Mouse (Mus musculus) heart, embryonic 11.5 days (tissue): Measurements from ENCODE around the gene 4931414P19Rik. TPM values are rescaled to one million over a fixed set of nuclear protein-coding genes. Genes with fewer than 3 reads are reported as not detected.
A peak's percentile ranks its signal among the peaks of the same experiment; 100 is the strongest.

Experiments
- ATAC-seq: fragments of 200-750 bp; cut with Nextera tagmentation; replicated peaks from 2 replicates; pipeline ENCODE4 v1.8.0; 2017; ENCODE audit warnings: moderate library complexity; ENCODE audit not compliant: insufficient number of reproducible peaks, low FRiP score, low TSS enrichment
- H3K27ac ChIP-seq: fragments of 300-500 bp; sonication (generic); 2 replicates; pipeline ENCODE4 v1.5.1; 2014; ENCODE audit warnings: mild to moderate bottlenecking, low read depth, low read length
- H3K27me3 ChIP-seq: fragments of 300-500 bp; sonication (generic); 2 replicates; pipeline ENCODE4 v1.6.1; 2014; ENCODE audit warnings: mild to moderate bottlenecking, low read length, mixed read lengths; ENCODE audit not compliant: control insufficient read depth, insufficient read depth
- H3K36me3 ChIP-seq: fragments of 300-500 bp; sonication (generic); 2 replicates; pipeline ENCODE4 v1.6.1; 2014; ENCODE audit warnings: mild to moderate bottlenecking, low read length, moderate library complexity, mixed read lengths; ENCODE audit not compliant: control insufficient read depth, insufficient read depth
- H3K4me1 ChIP-seq: fragments of 300-500 bp; sonication (generic); 2 replicates; pipeline ENCODE4 v1.6.1; 2014; ENCODE audit warnings: low read length; ENCODE audit not compliant: control insufficient read depth, insufficient read depth
- H3K4me2 ChIP-seq: fragments of 300-500 bp; sonication (generic); 2 replicates; pipeline ENCODE4 v1.6.1; 2014; ENCODE audit warnings: mild to moderate bottlenecking, moderate library complexity
- H3K4me3 ChIP-seq: fragments of 300-500 bp; sonication (generic); 2 replicates; pipeline ENCODE4 v1.5.1; 2014; ENCODE audit warnings: low read depth, low read length
- H3K9ac ChIP-seq: fragments of 300-500 bp; sonication (generic); 2 replicates; pipeline ENCODE4 v1.6.1; 2014; ENCODE audit warnings: mild to moderate bottlenecking, low read depth, low read length, moderate library complexity
- H3K9me3 ChIP-seq: fragments of 300-500 bp; sonication (generic); replicated peaks from 2 replicates; pipeline ENCODE4 v1.6.1; 2016; ENCODE audit warnings: low read length; ENCODE audit not compliant: control insufficient read depth
- WGBS: fragments of 180-500 bp; shearing (Covaris S2); extraction: QIAGEN DNeasy Blood & Tissue Kit; methylation state at CpG from one replicate; pipeline ENCODE4 v1.1.7; 2014; ENCODE audit not compliant: insufficient replicate concordance; 5-methylcytosine and 5-hydroxymethylcytosine counted together
- polyA plus RNA-seq: library from polyadenylated mRNA; unstranded; fragments of >200 nt; fragmentation: Nextera tagmentation; extraction: Ambion mirVana; gene quantifications from 2 replicates; pipeline ENCODE4 v1.2.1, GENCODE M21; 2014

The 4931414P19Rik gene
- polyA plus RNA-seq, 1 experiment from 2014 or later: 4.5 TPM

GRCm38 (mm10) chr14:54644294-54644693, 38.5 kb upstream of the 4931414P19Rik start:
- H3K4me2 ChIP-seq: no peak overlapping the region
- H3K27me3 ChIP-seq: no peaks in the 10 kb centered on the region
- no peak for ATAC-seq
- WGBS: 85% methylated on average over 9 of the region's 9 CpGs
- no peak overlapping the region for H3K27ac ChIP-seq
- no peak overlapping the region for H3K4me3 ChIP-seq
- no peaks in the 10 kb centered on the region for H3K9me3 ChIP-seq
- H3K4me1 ChIP-seq: peaks cover 10% of the 10 kb centered on the region
- peaks cover 54% of the 10 kb centered on the region for H3K36me3 ChIP-seq
- no peak overlapping the region for H3K9ac ChIP-seq

GRCm38 (mm10) chr14:54643011-54643410, 37.2 kb upstream of the 4931414P19Rik start:
- WGBS: 83% methylated on average over 2 of the region's 2 CpGs

GRCm38 (mm10) chr14:54642224-54642944, 36.6 kb upstream of the 4931414P19Rik start:
- no peak for ATAC-seq
- Histone ChIP-seq H3K27me3 (no peaks in the 10 kb centered on the region), H3K4me2 (no peak overlapping the region), H3K9ac (no peak overlapping the region), H3K4me3 (no peak overlapping the region), H3K4me1 (peaks cover 7% of the 10 kb centered on the region; the same call in 1 of the 2 replicates), H3K36me3 (peaks cover 47% of the 10 kb centered on the region), H3K9me3 (no peaks in the 10 kb centered on the region), H3K27ac (no peak overlapping the region)
- 79% methylated on average over 25 of the region's 25 CpGs for WGBS

More at GRCm38 (mm10) chr14:54643011-54643410, 37.2 kb upstream of the 4931414P19Rik start:
- Histone ChIP-seq H3K27me3 (no peaks in the 10 kb centered on the region), H3K4me1 (peaks cover 7% of the 10 kb centered on the region; the same call in 1 of the 2 replicates), H3K4me2 (no peak overlapping the region), H3K4me3 (no peak overlapping the region), H3K27ac (no peak overlapping the region), H3K9me3 (no peaks in the 10 kb centered on the region), H3K36me3 (peaks cover 48% of the 10 kb centered on the region), H3K9ac (no peak overlapping the region)
- no peak for ATAC-seq

- Histone ChIP-seq H3K4me1 (peaks cover 7% of the 10 kb centered on the region; the same call in 1 of the 2 replicates), H3K4me3 (peak within 1 kb of the TSS; percentile 58), H3K9ac (peak within 1 kb of the TSS; percentile 73), H3K4me2 (peak within 1 kb of the TSS; percentile 97), H3K36me3 (peaks cover 45% of the 10 kb centered on the region), H3K9me3 (no peaks in the 10 kb centered on the region), H3K27ac (peak within 1 kb of the TSS; percentile 51), H3K27me3 (no peaks in the 10 kb centered on the region)
- ATAC-seq: peak; percentile 90
- 1% methylated on average over 46 of the region's 52 CpGs for WGBS
Observed at GRCm38 (mm10) chr14:54641305-54641969, 35.6 kb upstream of the 4931414P19Rik start, which contains the start of gene Cdh24. Gene Cdh24, minus strand, starts transcription at chr14:54641364.

- Histone ChIP-seq H3K4me2 (peak within 1 kb of the TSS; percentile 97), H3K9me3 (no peaks in the 10 kb centered on the region), H3K4me3 (peak within 1 kb of the TSS; percentile 58), H3K36me3 (peaks cover 41% of the 10 kb centered on the region), H3K9ac (peak within 1 kb of the TSS; percentile 73), H3K4me1 (peaks cover 7% of the 10 kb centered on the region; the same call in 1 of the 2 replicates), H3K27me3 (no peaks in the 10 kb centered on the region), H3K27ac (peak within 1 kb of the TSS; percentile 51)
- ATAC-seq: no peak
- WGBS: 1% methylated on average over 27 of the region's 28 CpGs
Observed at GRCm38 (mm10) chr14:54640946-54641304, 35.1 kb upstream of the 4931414P19Rik start, which contains the start of gene Gm17606. Gene Gm17606, plus strand, starts transcription at chr14:54640952.

GRCm38 (mm10) chr14:54640121-54640520, 34.3 kb upstream of the 4931414P19Rik start:
- H3K4me2 ChIP-seq: peak overlapping the region; percentile 97
- no peak overlapping the region for H3K27ac ChIP-seq
- H3K36me3 ChIP-seq: peaks cover 37% of the 10 kb centered on the region
- H3K27me3 ChIP-seq: no peaks in the 10 kb centered on the region
- WGBS: 32% methylated on average over 4 of the region's 4 CpGs
- peak overlapping the region; percentile 43; the same call in 1 of the 2 replicates for H3K9ac ChIP-seq
- H3K9me3 ChIP-seq: no peaks in the 10 kb centered on the region
- no peak for ATAC-seq
- H3K4me3 ChIP-seq: peak overlapping the region; percentile 31
- peaks cover 7% of the 10 kb centered on the region; the same call in 1 of the 2 replicates for H3K4me1 ChIP-seq

- Histone ChIP-seq H3K4me2 (no peak overlapping the region), H3K9me3 (no peaks in the 10 kb centered on the region), H3K27ac (no peak overlapping the region), H3K36me3 (peaks cover 25% of the 10 kb centered on the region), H3K27me3 (no peaks in the 10 kb centered on the region), H3K9ac (no peak overlapping the region), H3K4me1 (peaks cover 7% of the 10 kb centered on the region; the same call in 1 of the 2 replicates), H3K4me3 (no peak overlapping the region)
- 65% methylated on average over 5 of the region's 5 CpGs for WGBS
- no peak for ATAC-seq
Observed at GRCm38 (mm10) chr14:54638210-54638609, 32.4 kb upstream of the 4931414P19Rik start.

GRCm38 (mm10) chr14:54636954-54637353, 31.2 kb upstream of the 4931414P19Rik start:
- Histone ChIP-seq H3K27ac (no peak overlapping the region), H3K9ac (no peak overlapping the region), H3K4me1 (peaks cover 7% of the 10 kb centered on the region; the same call in 1 of the 2 replicates), H3K4me3 (no peak overlapping the region), H3K27me3 (no peaks in the 10 kb centered on the region), H3K36me3 (peaks cover 16% of the 10 kb centered on the region), H3K9me3 (no peaks in the 10 kb centered on the region), H3K4me2 (no peak overlapping the region)
- no peak for ATAC-seq
- 54% methylated on average over 8 of the region's 8 CpGs for WGBS
